Comparison of ENCODE assay signal across 17 mouse cellular contexts in the genomic region with DNA sequence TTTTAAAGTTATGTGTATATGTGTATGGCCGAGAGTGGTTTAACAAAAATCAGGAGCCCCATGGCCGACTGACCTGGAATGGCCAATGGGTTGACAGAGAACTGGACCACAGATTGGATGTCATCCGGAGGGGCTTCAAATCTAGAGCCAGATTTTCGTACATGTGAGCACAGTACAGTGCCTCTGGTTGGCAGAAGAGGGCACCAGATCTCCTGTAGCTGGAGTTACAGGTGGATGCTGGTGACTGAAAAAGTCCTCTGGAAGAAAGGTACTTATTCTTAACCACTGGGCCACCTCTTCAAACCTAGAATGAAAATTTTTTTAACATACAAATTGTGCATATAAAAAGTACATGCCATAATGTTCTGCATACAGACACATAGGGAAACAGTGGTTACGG. TPM values are rescaled to one million over a fixed set of nuclear protein-coding genes. Genes with fewer than 3 reads are reported as not detected.
DNase-seq lines count a peak whose midpoint lies in the region; TF ChIP-seq lines count a peak whose summit lies in the region.
"Had no signal": no experiment of that assay in that cellular context is flagged by ENCODE, and none has a peak within 500 bp of the region (broad histone marks: within the 10 kb centered on the region; RNA-seq: fewer than 3 reads in every experiment).

No protein-coding gene starts in this region.

- peak; percentile 34; the same call in 1 of the 2 replicates for TF ChIP-seq CTCF in liver, adult 2 months (IDR thresholded peaks at IDR 0.05; ENCODE audit: low read depth, low read length)
- 0 out of 2 replicates have a peak, but pooled peaks have one; percentile 13 for TF ChIP-seq CTCF in cortical plate, adult 2 months (IDR thresholded peaks at IDR 0.05; ENCODE audit: extremely low read depth, insufficient read depth, low read length)

- peak; percentile 6 for DNase-seq in embryo, embryonic 11 days
- DNase-seq in embryo, embryonic 10.5 days (ENCODE audit: low spot score): no peak
- no peak for DNase-seq in liver, adult 2 months (ENCODE audit: extremely low read depth, low read depth, low spot score)
- no peak for DNase-seq in liver
- DNase-seq in B cell, adult 2 months: peak; percentile 41 to 48
- no peak for DNase-seq in gastrocnemius, postnatal 14 days
- DNase-seq in cerebellum, postnatal 4 days (ENCODE audit: low spot score in 2 of 2): no peak
- DNase-seq: adrenal gland, adult 8-10 months; cerebellum, adult 11-12 months; gastrocnemius, postnatal 10 days; right cerebral cortex, postnatal 4 days had no signal

- H3K79me2 ChIP-seq in liver, adult 2 months (ENCODE audit: control insufficient read depth, insufficient read depth, low read length): no peaks in the 10 kb centered on the region

- no peak for TF ChIP-seq POLR2A in liver, adult 2 months (IDR thresholded peaks at IDR 0.05; ENCODE audit: extremely low read depth, insufficient read depth, low read length)
- TF ChIP-seq POLR2A in cortical plate, adult 2 months (IDR thresholded peaks at IDR 0.05; ENCODE audit: extremely low read depth, insufficient read depth, low read length): no peak

- H3K4me3 ChIP-seq in liver, adult 2 months (ENCODE audit: insufficient read depth, low read depth, low read length): no peak overlapping the region
- no peak overlapping the region for H3K4me3 ChIP-seq in cortical plate, adult 2 months (ENCODE audit: insufficient read depth, low read length)
- H3K4me3 ChIP-seq: embryonic facial prominence, embryonic 10.5 days; hindbrain, embryonic 13.5 days; limb, embryonic 13.5 days had no signal

- H3K9ac ChIP-seq in liver, adult 2 months (ENCODE audit: low read depth, low read length): no peak overlapping the region
- H3K9ac ChIP-seq: hindbrain, embryonic 13.5 days; limb, embryonic 13.5 days had no signal

- WGBS in liver, adult 2 months: 76% methylated on average over 5 of the region's 5 CpGs

- H3K27me3 ChIP-seq in liver, adult 2 months (ENCODE audit: control insufficient read depth, insufficient read depth, low read length): no peaks in the 10 kb centered on the region
- H3K27me3 ChIP-seq: hindbrain, embryonic 13.5 days; limb, embryonic 13.5 days had no signal

- H3K27ac ChIP-seq in liver, adult 2 months (replicated peaks; ENCODE audit: insufficient read depth, low read depth, low read length): no peak overlapping the region
- no peak overlapping the region for H3K27ac ChIP-seq in cortical plate, adult 2 months (ENCODE audit: insufficient read depth, low read length)
- H3K27ac ChIP-seq: hindbrain, embryonic 13.5 days had no signal

- intact Hi-C loops in gastrocnemius, postnatal 14 days (cut with DNase I; ENCODE audit: low total_unique reads): no loop called here

- no peaks in the 10 kb centered on the region for H3K36me3 ChIP-seq in liver, adult 2 months (ENCODE audit: control insufficient read depth, insufficient read depth, low read length)
- H3K36me3 ChIP-seq: embryonic facial prominence, embryonic 10.5 days; hindbrain, embryonic 13.5 days; limb, embryonic 13.5 days had no signal

- no peaks in the 10 kb centered on the region for H3K4me1 ChIP-seq in liver, adult 2 months (ENCODE audit: control insufficient read depth, insufficient read depth, low read length)
- peaks cover 1% of the 10 kb centered on the region; the same call in 1 of the 2 replicates for H3K4me1 ChIP-seq in cortical plate, adult 2 months (ENCODE audit: control insufficient read depth, insufficient read depth, low read length)
- H3K4me1 ChIP-seq: hindbrain, embryonic 13.5 days had no signal

RNA-seq across cellular contexts. Expression of gene Tnfrsf17, which starts 3.1 kb away (rescaled TPM):
- not detected in 2 replicates for total RNA-seq in liver, adult 2 months (2014; rRNA removed)
- not detected in 2 replicates for polyA plus RNA-seq in liver, adult 2 months (2012; rRNA removed)
- polyA plus RNA-seq in cortical plate, adult 2 months (2012; rRNA removed): 1.1 and 1.2 TPM in 2 replicates
- not detected for total RNA-seq in gastrocnemius, postnatal 14 days (2021)
- polyA plus RNA-seq: embryonic facial prominence, embryonic 10.5 days; forebrain, embryonic 11.5 days; heart, embryonic 14.5 days; hindbrain, embryonic 13.5 days; limb, embryonic 13.5 days had no signal

RNA-seq across cellular contexts. Expression of gene Snx29, which starts 6.0 kb away (rescaled TPM):
- 9.7 and 10.3 TPM in 2 replicates for total RNA-seq in liver, adult 2 months (2014; rRNA removed)
- 2.0 and 2.4 TPM in 2 replicates for polyA plus RNA-seq in liver, adult 2 months (2012; rRNA removed)
- 6.4 and 7.2 TPM in 2 replicates for polyA plus RNA-seq in cortical plate, adult 2 months (2012; rRNA removed)
- 1 to 10 TPM; 8.4 to 9.5 TPM for total RNA-seq in gastrocnemius, postnatal 14 days (2021)

Comparison
In these comparisons a context has a peak if more than half of its experiments do, and no peak if none do; other contexts are left out.
1. DNase-seq: peak in embryo, embryonic 11 days (single experiment) and B cell, adult 2 months (2 of 2); none in embryo, embryonic 10.5 days (single experiment), liver, adult 2 months (single experiment), liver (single experiment), gastrocnemius, postnatal 14 days (single experiment) and cerebellum, postnatal 4 days (0 of 2).